Mouse (Mus musculus) lung, embryonic 15.5 days (tissue): ENCODE measurements at regions not wholly inside any gene's neighbourhood (a gene's known extent, or its start where the extent isn't known, plus 50 kb on each side); places are given as distances from the start of the nearest gene placed in this dataset.

Experiments
- ATAC-seq: fragments of 200-750 bp; cut with Nextera tagmentation; 2 replicates; pipeline ENCODE4 v1.8.0; 2017; ENCODE audit warnings: moderate number of reproducible peaks, borderline replicate concordance; ENCODE audit not compliant: low FRiP score, low TSS enrichment; ENCODE audit errors: extremely low read depth
- H3K27ac ChIP-seq: fragments of 300-500 bp; sonication (generic); 2 replicates; pipeline ENCODE4 v1.5.1; 2015; ENCODE audit warnings: moderate library complexity, mild to moderate bottlenecking, inconsistent platforms
- H3K27me3 ChIP-seq: fragments of 300-500 bp; sonication (generic); 2 replicates; pipeline ENCODE4 v1.6.1; 2015; ENCODE audit warnings: inconsistent platforms
- H3K36me3 ChIP-seq: fragments of 300-500 bp; sonication (generic); 2 replicates; pipeline ENCODE4 v1.6.1; 2015; ENCODE audit warnings: inconsistent platforms
- H3K4me1 ChIP-seq: fragments of 300-500 bp; sonication (generic); 2 replicates; pipeline ENCODE4 v1.6.1; 2015; ENCODE audit warnings: inconsistent platforms
- H3K4me2 ChIP-seq: fragments of 300-500 bp; sonication (generic); 2 replicates; pipeline ENCODE4 v1.6.1; 2015; ENCODE audit warnings: inconsistent platforms, mild to moderate bottlenecking, moderate library complexity
- H3K4me3 ChIP-seq: fragments of 300-500 bp; sonication (generic); 2 replicates; pipeline ENCODE4 v1.5.1; 2015; ENCODE audit warnings: mild to moderate bottlenecking, inconsistent platforms
- H3K9ac ChIP-seq: fragments of 300-500 bp; sonication (generic); 2 replicates; pipeline ENCODE4 v1.6.1; 2015; ENCODE audit warnings: inconsistent platforms
- H3K9me3 ChIP-seq: fragments of 300-500 bp; sonication (generic); 2 replicates; pipeline ENCODE4 v1.6.1; 2016; ENCODE audit warnings: inconsistent platforms
- WGBS: fragments of 180-500 bp; shearing (Covaris S2); methylation state at CpG from one replicate; pipeline ENCODE4 v1.1.7; 2015; 5-methylcytosine and 5-hydroxymethylcytosine counted together

DNA sequence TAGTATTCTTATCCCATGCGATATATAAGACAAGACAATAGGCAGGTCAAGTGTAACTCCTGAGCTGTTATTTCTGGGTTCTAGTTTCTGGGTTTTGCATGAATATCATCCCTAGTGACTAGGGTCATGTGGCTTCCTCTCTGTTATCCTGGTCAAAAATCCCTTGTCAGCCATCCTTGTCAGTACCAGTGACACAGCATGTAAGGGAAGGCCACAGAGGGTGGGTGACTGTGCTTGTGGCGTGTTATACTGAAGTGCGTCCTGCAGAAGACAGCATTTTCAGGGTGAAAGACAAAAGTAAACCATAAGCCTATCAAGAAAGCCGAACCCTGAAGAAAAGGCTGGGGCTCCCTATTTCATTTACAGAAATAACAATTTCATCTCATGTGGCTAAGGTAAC is 50.7 kb upstream of the Echdc3 start:
- Histone ChIP-seq H3K4me1 (peaks cover 20% of the 10 kb centered on the region), H3K36me3 (no peaks in the 10 kb centered on the region), H3K9me3 (no peaks in the 10 kb centered on the region; the same call in 1 of the 2 replicates), H3K9ac (no peak overlapping the region), H3K4me3 (no peak overlapping the region), H3K4me2 (no peak overlapping the region), H3K27ac (no peak overlapping the region), H3K27me3 (no peaks in the 10 kb centered on the region)
- 92% methylated on average over 4 of the region's 4 CpGs for WGBS
- no peak for ATAC-seq

DNA sequence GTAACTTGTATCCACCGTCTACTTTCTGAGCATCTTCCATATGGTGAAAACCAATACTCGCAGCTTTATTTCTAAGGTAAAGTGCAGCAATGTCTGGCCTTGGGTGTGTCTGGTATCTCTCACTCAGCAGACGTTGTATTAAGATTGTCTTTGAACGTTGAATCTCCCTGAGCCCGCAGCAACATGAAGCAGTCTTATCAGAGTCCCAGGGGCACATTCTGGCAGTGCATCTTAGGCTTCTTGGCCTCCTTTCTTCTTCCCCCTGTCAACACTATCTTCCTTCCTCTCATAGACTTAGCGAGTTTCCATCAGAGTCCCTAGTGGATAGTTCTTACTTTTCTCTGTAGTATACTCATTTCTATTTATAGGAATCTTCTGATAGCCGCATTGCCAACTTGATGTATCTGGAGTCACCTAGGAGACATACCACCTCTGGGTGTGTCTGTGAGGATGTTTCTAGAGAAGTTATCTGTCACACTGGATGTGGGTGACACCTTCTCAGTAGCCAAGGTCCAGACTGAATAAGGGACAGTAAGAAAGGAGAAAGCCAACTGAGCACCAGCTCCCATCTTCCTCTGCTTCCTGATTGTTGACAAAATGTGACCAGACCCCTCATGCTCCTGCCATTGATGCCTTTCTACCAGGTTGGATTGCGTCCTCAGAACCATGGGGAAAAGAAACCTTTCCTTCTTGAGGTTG is 51.4 kb upstream of the Echdc3 start:
- 79% methylated on average over 8 of the region's 8 CpGs for WGBS
- Histone ChIP-seq H3K27me3 (no peaks in the 10 kb centered on the region), H3K27ac (peak overlapping the region; percentile 70)

GRCm38 (mm10) chr2:6265117-6265516 is 52.3 kb upstream of the Echdc3 start:
- WGBS: 45% methylated on average over 3 of the region's 3 CpGs
- Histone ChIP-seq H3K27me3 (no peaks in the 10 kb centered on the region), H3K9me3 (no peaks in the 10 kb centered on the region; the same call in 1 of the 2 replicates), H3K4me3 (no peak overlapping the region), H3K36me3 (no peaks in the 10 kb centered on the region), H3K9ac (no peak overlapping the region), H3K4me2 (no peak overlapping the region), H3K27ac (peak overlapping the region; percentile 70), H3K4me1 (peaks cover 20% of the 10 kb centered on the region)
- peak; percentile 78; the same call in 1 of the 2 replicates for ATAC-seq

More for the DNA sequence above, 51.4 kb upstream of the Echdc3 start:
- H3K4me2 ChIP-seq: no peak overlapping the region
- no peak overlapping the region for H3K4me3 ChIP-seq
- ATAC-seq: peak; percentile 9; the same call in 1 of the 2 replicates
- no peaks in the 10 kb centered on the region for H3K36me3 ChIP-seq
- no peak overlapping the region for H3K9ac ChIP-seq
- no peaks in the 10 kb centered on the region; the same call in 1 of the 2 replicates for H3K9me3 ChIP-seq
- peaks cover 20% of the 10 kb centered on the region for H3K4me1 ChIP-seq

- no peak overlapping the region for H3K27ac ChIP-seq
- WGBS: 42% methylated on average over 6 of the region's 6 CpGs
- no peak overlapping the region for H3K9ac ChIP-seq
- H3K9me3 ChIP-seq: no peaks in the 10 kb centered on the region; the same call in 1 of the 2 replicates
- H3K4me3 ChIP-seq: no peak overlapping the region
- H3K4me1 ChIP-seq: peaks cover 20% of the 10 kb centered on the region
- H3K36me3 ChIP-seq: no peaks in the 10 kb centered on the region
- no peaks in the 10 kb centered on the region for H3K27me3 ChIP-seq
- no peak overlapping the region for H3K4me2 ChIP-seq
- no peak for ATAC-seq
Observed at GRCm38 (mm10) chr2:6267066-6267465, 54.2 kb upstream of the Echdc3 start.

DNA sequence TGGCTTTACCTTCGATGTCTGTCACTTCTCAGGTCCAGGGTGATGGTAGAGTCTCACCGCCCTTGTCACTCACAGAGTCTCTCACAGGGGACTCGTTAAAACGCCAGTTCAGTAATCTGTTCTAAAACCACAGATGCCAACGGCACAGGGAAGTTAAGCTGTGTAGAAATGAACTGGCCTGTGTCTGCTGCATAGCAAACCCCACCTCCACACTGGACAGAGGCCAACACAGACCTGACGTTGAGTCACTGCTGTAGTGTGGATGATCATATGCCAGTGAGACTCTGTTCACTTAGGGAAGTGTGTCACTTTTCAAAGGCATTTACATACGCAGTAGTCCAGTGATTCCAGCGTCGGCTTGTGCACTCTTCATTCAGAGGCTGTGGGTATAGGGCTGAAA is 54.7 kb upstream of the Echdc3 start:
- no peaks in the 10 kb centered on the region for H3K36me3 ChIP-seq
- peaks cover 22% of the 10 kb centered on the region for H3K4me1 ChIP-seq
- no peak overlapping the region for H3K4me2 ChIP-seq
- H3K27me3 ChIP-seq: no peaks in the 10 kb centered on the region
- 16% methylated on average over 9 of the region's 9 CpGs for WGBS
- no peaks in the 10 kb centered on the region; the same call in 1 of the 2 replicates for H3K9me3 ChIP-seq
- peak; percentile 55; the same call in 1 of the 2 replicates for ATAC-seq
- no peak overlapping the region for H3K9ac ChIP-seq
- no peak overlapping the region for H3K27ac ChIP-seq
- no peak overlapping the region for H3K4me3 ChIP-seq

- H3K36me3 ChIP-seq: no peaks in the 10 kb centered on the region
- no peaks in the 10 kb centered on the region for H3K9me3 ChIP-seq
- H3K4me3 ChIP-seq: no peak overlapping the region
- no peak overlapping the region for H3K4me2 ChIP-seq
- 69% methylated on average over 2 of the region's 2 CpGs for WGBS
- no peak overlapping the region for H3K9ac ChIP-seq
- ATAC-seq: peak; percentile 71
- peaks cover 22% of the 10 kb centered on the region for H3K4me1 ChIP-seq
- 0 out of 2 replicates have a peak overlapping the region, but pooled peaks have one; percentile 27 for H3K27ac ChIP-seq
- H3K27me3 ChIP-seq: no peaks in the 10 kb centered on the region
Observed at GRCm38 (mm10) chr2:6272514-6272913, 50.0 kb upstream of the Usp6nl start.
